7 mouse cellular contexts compared by ENCODE assay signal in genomic region chr8:89271381-89272355, GRCm38 (mm10).
DNase-seq lines count a peak whose midpoint lies in the region; ATAC-seq and TF ChIP-seq lines count a peak whose summit lies in the region.

No protein-coding gene starts in this region.

- no peaks in the 10 kb centered on the region for H3K4me1 ChIP-seq in lung, postnatal 0 days (ENCODE audit: insufficient read depth, low read depth, low read length)
- H3K4me1 ChIP-seq in intestine, embryonic 16.5 days (ENCODE audit: control insufficient read depth, insufficient read depth, low read length): 0 out of 2 replicates have a peak, but pooled peaks cover 2% of the 10 kb centered on the region
- peaks cover 16% of the 10 kb centered on the region for H3K4me1 ChIP-seq in neural tube, embryonic 15.5 days

- peak overlapping the region; percentile 62 for H3K4me2 ChIP-seq in lung, postnatal 0 days (replicated peaks; ENCODE audit: low read depth, low read length)
- peak overlapping the region; percentile 83 for H3K4me2 ChIP-seq in intestine, embryonic 16.5 days (ENCODE audit: low read depth, low read length)
- H3K4me2 ChIP-seq in neural tube, embryonic 15.5 days: peak overlapping the region; percentile 66

- no peak overlapping the region for H3K27ac ChIP-seq in lung, postnatal 0 days (ENCODE audit: low read length)
- no peak overlapping the region for H3K27ac ChIP-seq in intestine, embryonic 16.5 days (ENCODE audit: low read length)
- peak overlapping the region; percentile 52 for H3K27ac ChIP-seq in neural tube, embryonic 15.5 days (replicated peaks)

- peak overlapping the region; percentile 38 for H3K4me3 ChIP-seq in lung, postnatal 0 days (ENCODE audit: low read depth, low read length)
- H3K4me3 ChIP-seq in intestine, embryonic 16.5 days (ENCODE audit: low read length): peak overlapping the region; percentile 46
- H3K4me3 ChIP-seq in neural tube, embryonic 15.5 days (replicated peaks): peak overlapping the region; percentile 36

- no peak for ATAC-seq in lung, postnatal 0 days
- ATAC-seq in intestine, embryonic 16.5 days: no peak
- peak; percentile 79; the same call in 1 of the 2 replicates for ATAC-seq in neural tube, embryonic 15.5 days (ENCODE audit: low FRiP score)

- H3K9ac ChIP-seq in lung, postnatal 0 days (replicated peaks; ENCODE audit: low read depth): 0 out of 2 replicates have a peak overlapping the region, but pooled peaks have one; percentile 19
- peak overlapping the region; percentile 62; the same call in 1 of the 2 replicates for H3K9ac ChIP-seq in intestine, embryonic 16.5 days (ENCODE audit: low read depth, low read length)
- no peak overlapping the region for H3K9ac ChIP-seq in neural tube, embryonic 15.5 days (replicated peaks)

- no peak for DNase-seq in lung, postnatal 0 days (ENCODE audit: low spot score)
- DNase-seq in lung, postnatal 25 days (ENCODE audit: low spot score): no peak
- peak; percentile 55 for DNase-seq in embryo, embryonic 9.5 days (ENCODE audit: extremely low spot score)
- no peak for DNase-seq in adrenal gland, adult 18-20 months (ENCODE audit: low spot score in 2 of 2)
- no peak for DNase-seq in urinary bladder, postnatal 4 days (ENCODE audit: low spot score in 2 of 2)

- no peaks in the 10 kb centered on the region for H3K9me3 ChIP-seq in lung, postnatal 0 days (ENCODE audit: low read length)
- no peaks in the 10 kb centered on the region for H3K9me3 ChIP-seq in intestine, embryonic 16.5 days (ENCODE audit: control insufficient read depth, low read length)
- H3K9me3 ChIP-seq in neural tube, embryonic 15.5 days (replicated peaks): no peaks in the 10 kb centered on the region

- TF ChIP-seq EP300 in lung, postnatal 0 days (IDR thresholded peaks at IDR 0.05): no peak

- peaks cover 3% of the 10 kb centered on the region; the same call in 1 of the 2 replicates for H3K27me3 ChIP-seq in lung, postnatal 0 days (replicated peaks; ENCODE audit: insufficient read depth, low read length)
- peaks cover 16% of the 10 kb centered on the region; the same call in 1 of the 2 replicates for H3K27me3 ChIP-seq in intestine, embryonic 16.5 days (replicated peaks; ENCODE audit: control insufficient read depth, insufficient read depth, low read length)
- 0 out of 2 replicates have a peak, but pooled peaks cover 7% of the 10 kb centered on the region for H3K27me3 ChIP-seq in neural tube, embryonic 15.5 days (replicated peaks)

- no peak for TF ChIP-seq CTCF in lung, postnatal 0 days (IDR thresholded peaks at IDR 0.05)

- 28% methylated on average over 22 of the region's 22 CpGs for WGBS in lung, postnatal 0 days
- WGBS in intestine, embryonic 16.5 days: 34% methylated on average over 22 of the region's 22 CpGs
- 5% methylated on average over 22 of the region's 22 CpGs for WGBS in neural tube, embryonic 15.5 days

- H3K36me3 ChIP-seq in lung, postnatal 0 days (ENCODE audit: insufficient read depth, low read length): no peaks in the 10 kb centered on the region
- H3K36me3 ChIP-seq in intestine, embryonic 16.5 days (ENCODE audit: control insufficient read depth, insufficient read depth, low read length): no peaks in the 10 kb centered on the region
- H3K36me3 ChIP-seq in neural tube, embryonic 15.5 days: no peaks in the 10 kb centered on the region
